Mouse (Mus musculus) heart, postnatal 0 days (tissue): ENCODE measurements around the gene Meltf. TPM values are rescaled to one million over a fixed set of nuclear protein-coding genes. Genes with fewer than 3 reads are reported as not detected.

Source experiments
- ATAC-seq: fragments of 200-750 bp; cut with Nextera tagmentation; 2 replicates; pipeline ENCODE4 v1.8.0; 2017; ENCODE audit warnings: low read depth, moderate number of reproducible peaks, moderate library complexity; ENCODE audit not compliant: insufficient read depth
- DNase-seq: peaks from one replicate; pipeline ENCODE4 v3.0.0-alpha.2; 2016; ENCODE audit warnings: low spot score
- H3K27ac ChIP-seq: fragments of 300-500 bp; sonication (generic); 2 replicates; pipeline ENCODE4 v1.5.1; 2014; ENCODE audit warnings: low read depth, mild to moderate bottlenecking
- H3K27me3 ChIP-seq: fragments of 300-500 bp; sonication (generic); 2 replicates; pipeline ENCODE4 v1.6.1; 2014; ENCODE audit warnings: low read length, mixed read lengths; ENCODE audit not compliant: control insufficient read depth, insufficient read depth
- H3K36me3 ChIP-seq: fragments of 300-500 bp; sonication (generic); replicated peaks from 2 replicates; pipeline ENCODE4 v1.6.1; 2014; ENCODE audit warnings: low read length, mixed read lengths; ENCODE audit not compliant: control insufficient read depth, insufficient read depth
- H3K4me1 ChIP-seq: fragments of 300-500 bp; sonication (generic); 2 replicates; pipeline ENCODE4 v1.6.1; 2014; ENCODE audit warnings: antibody characterized with exemption; ENCODE audit not compliant: control insufficient read depth, insufficient read depth
- H3K4me2 ChIP-seq: fragments of 300-500 bp; sonication (generic); 2 replicates; pipeline ENCODE4 v1.6.1; 2014; ENCODE audit warnings: low read depth, mild to moderate bottlenecking, low read length, moderate library complexity
- H3K4me3 ChIP-seq: fragments of 300-500 bp; sonication (generic); 2 replicates; pipeline ENCODE4 v1.5.1; 2014; ENCODE audit warnings: low read depth, low read length
- H3K9ac ChIP-seq: fragments of 300-500 bp; sonication (generic); replicated peaks from 2 replicates; pipeline ENCODE4 v1.6.1; 2014; ENCODE audit warnings: low read depth, low read length, mixed read lengths
- H3K9me3 ChIP-seq: fragments of 300-500 bp; sonication (generic); replicated peaks from 2 replicates; pipeline ENCODE4 v1.6.1; 2016; ENCODE audit warnings: low read length; ENCODE audit not compliant: control insufficient read depth
- CTCF ChIP-seq: IDR thresholded peaks from 2 replicates; pipeline ENCODE4 v1.5.1; 2016; ENCODE audit warnings: antibody characterized with exemption, control low read depth, low read depth
- EP300 ChIP-seq: IDR thresholded peaks from 2 replicates; pipeline ENCODE4 v1.6.1; 2016; ENCODE audit warnings: antibody characterized with exemption, low read depth
- WGBS: fragments of 180-500 bp; shearing (Covaris S2); extraction: QIAGEN DNeasy Blood & Tissue Kit; methylation state at CpG from one replicate; pipeline ENCODE4 v1.1.7; 2014; 5-methylcytosine and 5-hydroxymethylcytosine counted together
- polyA plus RNA-seq: library from polyadenylated mRNA; unstranded; fragments of >200 nt; fragmentation: Nextera tagmentation; extraction: Ambion mirVana; gene quantifications from 2 replicates; pipeline ENCODE4 v1.2.1, GENCODE M21; 2015
- total RNA-seq: library from RNA; depleted of rRNA; stranded (reverse); fragments of >200 nt; gene quantifications from 2 replicates; pipeline ENCODE4 v1.2.3, GENCODE M21; 2014; ENCODE audit warnings: low replicate concordance

Gene Meltf
- total and polyA plus RNA-seq, 2 experiments from 2014 or later = not detected

DNA sequence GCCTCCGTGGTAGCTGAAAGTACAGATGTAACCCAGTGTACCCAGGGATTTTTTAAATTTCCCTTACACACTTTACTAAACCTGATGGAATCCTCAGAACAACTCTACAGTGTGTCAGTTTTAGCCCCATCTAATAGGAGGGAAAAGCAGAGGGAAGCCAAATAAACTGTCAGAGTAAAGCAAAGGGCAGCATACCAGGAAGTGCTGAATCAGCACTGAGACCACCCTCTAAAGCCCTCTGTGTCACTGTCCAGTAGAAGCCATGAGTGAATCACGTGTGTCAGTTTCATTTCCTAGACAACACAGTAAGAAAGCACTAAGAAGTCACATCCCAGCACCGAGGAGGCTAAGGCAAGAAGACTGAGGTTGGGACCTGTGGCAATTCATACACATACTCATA is 41.2 kb upstream of the Meltf start:
- no peak for TF ChIP-seq EP300
- no peak for TF ChIP-seq CTCF
- 83% methylated on average over 3 of the region's 3 CpGs for WGBS
- H3K4me3 ChIP-seq = no peak overlapping the region
- H3K27ac ChIP-seq = no peak overlapping the region
- no peak overlapping the region for H3K4me2 ChIP-seq
- peaks cover 28% of the 10 kb centered on the region for H3K36me3 ChIP-seq
- H3K9me3 ChIP-seq = no peaks in the 10 kb centered on the region
- DNase-seq (no peak), ATAC-seq (no peak)
- no peaks in the 10 kb centered on the region for H3K27me3 ChIP-seq
- H3K9ac ChIP-seq = no peak overlapping the region
- peaks cover 5% of the 10 kb centered on the region; the same call in 1 of the 2 replicates for H3K4me1 ChIP-seq

DNA sequence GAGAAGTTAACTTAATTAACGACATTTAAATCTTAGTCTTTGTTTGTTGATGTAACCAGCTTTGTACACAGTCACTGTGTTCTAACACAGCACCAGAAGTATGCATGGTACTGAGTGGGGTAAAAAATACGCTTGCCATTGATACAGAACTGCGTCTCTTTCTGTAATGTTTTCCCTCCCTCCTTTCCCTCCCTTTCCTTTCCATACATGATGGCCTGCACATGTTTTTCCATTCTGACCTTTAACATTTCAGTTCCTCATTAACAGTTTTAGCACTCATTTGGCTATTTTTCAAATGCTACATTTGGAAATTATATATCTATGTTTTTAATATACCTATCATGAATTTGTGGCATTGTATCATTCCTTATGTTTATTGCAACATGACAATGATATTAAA is 34.4 kb upstream of the Meltf start:
- no peaks in the 10 kb centered on the region for H3K9me3 ChIP-seq
- WGBS = 87% methylated on average over 3 of the region's 3 CpGs
- ATAC-seq (no peak), DNase-seq (no peak)
- H3K4me2 ChIP-seq = no peak overlapping the region
- H3K27me3 ChIP-seq = no peaks in the 10 kb centered on the region
- no peak overlapping the region for H3K4me3 ChIP-seq
- H3K9ac ChIP-seq = no peak overlapping the region
- no peak overlapping the region for H3K27ac ChIP-seq
- no peak for TF ChIP-seq CTCF
- TF ChIP-seq EP300 = no peak
- no peaks in the 10 kb centered on the region for H3K4me1 ChIP-seq
- H3K36me3 ChIP-seq = peaks cover 17% of the 10 kb centered on the region

DNA sequence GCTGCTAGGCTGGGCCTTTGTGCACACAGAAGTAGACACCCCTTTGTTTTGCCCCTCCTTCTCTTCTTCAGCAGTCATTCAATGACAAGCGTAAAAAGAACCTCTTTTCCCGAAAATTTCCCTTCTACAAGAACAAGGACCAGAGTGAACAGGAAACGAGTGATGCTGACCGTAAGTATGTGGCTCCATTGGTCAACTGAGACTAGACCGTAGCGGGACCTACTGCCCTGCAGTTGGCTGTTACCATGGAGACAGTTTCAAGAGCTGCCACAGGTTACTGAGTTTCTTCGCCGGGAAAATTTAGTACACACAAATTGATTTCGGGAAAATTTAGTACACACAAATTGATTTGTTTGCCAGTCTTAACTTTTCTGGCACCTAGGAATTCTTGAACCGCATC is 31.8 kb upstream of the Meltf start:
- Histone ChIP-seq H3K4me3 (no peak overlapping the region), H3K4me2 (no peak overlapping the region), H3K36me3 (0 out of 2 replicates have a peak, but pooled peaks cover 19% of the 10 kb centered on the region), H3K4me1 (no peaks in the 10 kb centered on the region), H3K27ac (no peak overlapping the region), H3K9me3 (no peaks in the 10 kb centered on the region), H3K27me3 (no peaks in the 10 kb centered on the region), H3K9ac (no peak overlapping the region)
- no peak for TF ChIP-seq CTCF
- no peak for TF ChIP-seq EP300
- 88% methylated on average over 10 of the region's 10 CpGs for WGBS
- ATAC-seq (no peak), DNase-seq (no peak)

DNA sequence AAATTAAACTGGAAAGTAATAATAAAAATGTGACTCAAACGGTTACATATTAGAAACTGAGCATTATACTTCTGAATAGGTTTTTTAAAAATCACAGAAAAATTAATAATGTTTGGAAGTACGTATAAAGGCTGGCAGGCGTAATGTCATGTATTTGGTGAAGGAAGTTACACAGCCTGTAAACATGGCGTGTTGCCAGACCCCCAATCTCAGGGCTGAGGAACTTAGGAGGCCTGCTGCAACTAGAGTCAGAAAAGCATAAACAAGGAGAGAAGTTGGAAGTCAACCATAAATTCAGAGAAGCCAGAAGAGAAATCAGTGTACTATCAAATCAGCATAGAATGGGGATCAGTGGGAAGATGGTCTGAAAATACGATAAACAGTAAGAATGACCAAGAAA is 14.7 kb upstream of the Meltf start:
- WGBS = 82% methylated on average over 5 of the region's 5 CpGs
- Histone ChIP-seq H3K4me2 (no peak overlapping the region), H3K4me1 (no peaks in the 10 kb centered on the region), H3K27ac (no peak overlapping the region), H3K9me3 (peaks cover 5% of the 10 kb centered on the region; the same call in 1 of the 2 replicates), H3K4me3 (no peak overlapping the region), H3K36me3 (peaks cover 71% of the 10 kb centered on the region), H3K27me3 (no peaks in the 10 kb centered on the region), H3K9ac (no peak overlapping the region)
- DNase-seq (no peak), ATAC-seq (no peak)
- TF ChIP-seq CTCF (no peak), EP300 (no peak)

DNA sequence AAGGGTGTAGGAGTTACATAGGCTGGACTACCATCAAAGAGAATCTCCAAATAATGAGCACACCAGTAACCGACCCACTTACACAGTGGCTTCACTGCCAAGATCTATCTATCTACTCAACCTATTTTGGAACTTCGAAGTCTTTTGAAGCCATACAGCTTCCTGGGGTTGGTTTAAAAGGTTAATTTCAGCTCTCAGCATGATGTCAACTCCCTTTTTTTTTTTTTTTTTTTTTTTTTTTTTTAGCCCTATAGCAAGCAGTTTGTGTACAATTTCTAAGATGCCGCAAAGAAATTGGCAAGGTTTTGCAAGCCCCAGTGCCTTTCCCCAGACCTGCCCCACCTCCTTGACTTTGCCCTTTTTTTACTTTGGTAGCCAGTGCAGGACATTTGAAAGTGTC is 13.4 kb upstream of the Meltf start:
- peaks cover 5% of the 10 kb centered on the region; the same call in 1 of the 2 replicates for H3K9me3 ChIP-seq
- DNase-seq (no peak), ATAC-seq (no peak)
- TF ChIP-seq EP300 (no peak), CTCF (no peak)
- H3K36me3 ChIP-seq = peaks cover 61% of the 10 kb centered on the region
- H3K4me1 ChIP-seq = no peaks in the 10 kb centered on the region
- 79% methylated on average over 3 of the region's 3 CpGs for WGBS
- no peak overlapping the region for H3K4me3 ChIP-seq
- H3K27ac ChIP-seq = no peak overlapping the region
- H3K27me3 ChIP-seq = no peaks in the 10 kb centered on the region
- H3K9ac ChIP-seq = no peak overlapping the region
- no peak overlapping the region for H3K4me2 ChIP-seq

DNA sequence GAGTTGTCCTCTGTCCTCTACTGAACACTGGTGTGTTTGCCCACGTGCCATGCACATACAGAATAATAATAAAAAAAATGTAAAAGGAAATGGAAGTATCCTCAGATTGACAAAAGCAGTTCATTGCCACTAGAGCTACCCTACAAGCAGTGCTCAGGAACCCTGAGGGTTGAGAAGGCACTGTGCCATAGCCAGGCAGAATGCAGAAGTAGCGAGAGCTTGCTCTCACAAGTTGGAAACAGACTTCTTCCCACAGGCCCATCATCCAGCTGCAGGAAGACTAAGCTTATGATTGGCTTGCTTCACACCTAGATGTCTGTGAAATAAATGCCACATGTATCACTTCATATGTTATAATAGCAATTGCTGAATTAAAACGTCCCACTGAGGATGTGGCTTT is 11.7 kb upstream of the Meltf start:
- Histone ChIP-seq H3K9ac (no peak overlapping the region), H3K4me1 (no peaks in the 10 kb centered on the region), H3K27ac (no peak overlapping the region), H3K36me3 (peaks cover 58% of the 10 kb centered on the region), H3K4me3 (no peak overlapping the region), H3K4me2 (no peak overlapping the region), H3K27me3 (no peaks in the 10 kb centered on the region), H3K9me3 (no peaks in the 10 kb centered on the region)
- 83% methylated on average over 3 of the region's 3 CpGs for WGBS
- no peak for TF ChIP-seq CTCF
- DNase-seq (no peak), ATAC-seq (no peak)
